Mouse (Mus musculus): Measurements from ENCODE around the gene Neurog1.
A peak's percentile ranks its signal among the peaks of the same experiment; 100 is the strongest.

Gene Neurog1

GRCm38 (mm10) chr13:56258196-56259020 is 6.4 kb upstream of the Neurog1 start:
- DNase-seq (ENCODE audit: low read depth, low spot score), result no peak

- no peak for DNase-seq (ENCODE audit: low read depth, low spot score)
Measured at GRCm38 (mm10) chr13:56257469-56258153, 5.6 kb upstream of the Neurog1 start.

- no peak for DNase-seq (ENCODE audit: low read depth, low spot score)
Measured at GRCm38 (mm10) chr13:56256716-56257299, 4.8 kb upstream of the Neurog1 start.

GRCm38 (mm10) chr13:56253379-56253778 is 1.4 kb upstream of the Neurog1 start:
- DNase-seq (ENCODE audit: low read depth, low spot score), result no peak

GRCm38 (mm10) chr13:56252783-56253182 is 820 bp upstream of the Neurog1 start:
- no peak for DNase-seq (ENCODE audit: low read depth, low spot score)

- DNase-seq (ENCODE audit: low read depth, low spot score), result no peak
Measured at GRCm38 (mm10) chr13:56251176-56251923, 613 bp downstream of the Neurog1 start.

- no peak for DNase-seq (ENCODE audit: low read depth, low spot score)
Measured at GRCm38 (mm10) chr13:56250551-56251161, 1.3 kb downstream of the Neurog1 start.

- DNase-seq (ENCODE audit: low read depth, low spot score), result no peak
Measured at GRCm38 (mm10) chr13:56249593-56250341, 2.2 kb downstream of the Neurog1 start.

- no peak for DNase-seq (ENCODE audit: low read depth, low spot score)
Measured at GRCm38 (mm10) chr13:56243104-56243503, 8.9 kb downstream of the Neurog1 start.

GRCm38 (mm10) chr13:56240012-56240770 is 11.8 kb downstream of the Neurog1 start:
- no peak for DNase-seq (ENCODE audit: low read depth, low spot score)

GRCm38 (mm10) chr13:56237905-56238304 is 14.1 kb downstream of the Neurog1 start:
- no peak for DNase-seq (ENCODE audit: low read depth, low spot score)

- DNase-seq (ENCODE audit: low read depth, low spot score), result no peak
Measured at GRCm38 (mm10) chr13:56236194-56236593, 15.8 kb downstream of the Neurog1 start.

- DNase-seq (ENCODE audit: low read depth, low spot score), result no peak
Measured at GRCm38 (mm10) chr13:56228790-56229189, 23.2 kb downstream of the Neurog1 start.

GRCm38 (mm10) chr13:56226175-56226954 is 25.6 kb downstream of the Neurog1 start:
- DNase-seq (ENCODE audit: low read depth, low spot score), result no peak

- DNase-seq (ENCODE audit: low read depth, low spot score), result no peak
Measured at GRCm38 (mm10) chr13:56223625-56224024, 28.3 kb downstream of the Neurog1 start.

- DNase-seq (ENCODE audit: low read depth, low spot score), result no peak
Measured at GRCm38 (mm10) chr13:56222849-56223246, 29.1 kb downstream of the Neurog1 start.

GRCm38 (mm10) chr13:56221995-56222848 is 29.7 kb downstream of the Neurog1 start:
- DNase-seq (ENCODE audit: low read depth, low spot score), result peak; percentile 27

All from forelimb bud, embryonic 11.5 days (tissue).